Mouse (Mus musculus) left cerebral cortex, adult 11 months (tissue): ENCODE measurements around the gene Pip5k1c.

Experiments used
- DNase-seq: peaks from one replicate; pipeline ENCODE4 v3.0.0; 2022; ENCODE audit warnings: low spot score

The Pip5k1c gene

DNA sequence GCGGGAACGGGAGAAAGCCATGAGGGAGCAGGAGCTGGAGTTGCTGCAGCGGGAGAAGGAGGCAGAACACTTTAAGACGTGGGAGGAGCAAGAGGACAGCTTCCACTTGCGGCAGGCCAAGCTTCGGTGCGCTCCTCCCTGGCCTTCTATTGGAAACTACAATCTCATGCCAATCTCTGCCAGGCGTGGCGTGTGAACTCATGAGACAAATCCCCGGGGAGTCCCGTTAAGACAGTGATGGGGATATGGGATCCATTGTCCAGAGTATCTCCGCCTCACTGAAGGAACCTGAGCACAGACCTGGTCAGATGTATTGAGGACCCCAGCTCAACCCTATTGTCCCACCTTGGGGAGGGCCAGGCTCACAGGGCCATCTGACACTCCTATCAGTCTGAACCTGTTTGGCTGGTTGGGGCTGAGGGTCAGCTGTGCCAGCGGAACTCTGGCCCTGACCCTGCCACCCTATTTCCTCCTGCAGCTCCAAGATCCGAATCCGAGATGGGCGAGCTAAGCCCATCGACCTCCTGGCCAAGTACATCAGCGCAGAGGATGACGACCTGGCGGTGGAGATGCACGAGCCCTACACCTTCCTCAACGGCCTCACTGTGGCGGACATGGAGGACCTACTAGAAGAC is 30.5 kb downstream of the Pip5k1c start:
- no peak for DNase-seq

DNA sequence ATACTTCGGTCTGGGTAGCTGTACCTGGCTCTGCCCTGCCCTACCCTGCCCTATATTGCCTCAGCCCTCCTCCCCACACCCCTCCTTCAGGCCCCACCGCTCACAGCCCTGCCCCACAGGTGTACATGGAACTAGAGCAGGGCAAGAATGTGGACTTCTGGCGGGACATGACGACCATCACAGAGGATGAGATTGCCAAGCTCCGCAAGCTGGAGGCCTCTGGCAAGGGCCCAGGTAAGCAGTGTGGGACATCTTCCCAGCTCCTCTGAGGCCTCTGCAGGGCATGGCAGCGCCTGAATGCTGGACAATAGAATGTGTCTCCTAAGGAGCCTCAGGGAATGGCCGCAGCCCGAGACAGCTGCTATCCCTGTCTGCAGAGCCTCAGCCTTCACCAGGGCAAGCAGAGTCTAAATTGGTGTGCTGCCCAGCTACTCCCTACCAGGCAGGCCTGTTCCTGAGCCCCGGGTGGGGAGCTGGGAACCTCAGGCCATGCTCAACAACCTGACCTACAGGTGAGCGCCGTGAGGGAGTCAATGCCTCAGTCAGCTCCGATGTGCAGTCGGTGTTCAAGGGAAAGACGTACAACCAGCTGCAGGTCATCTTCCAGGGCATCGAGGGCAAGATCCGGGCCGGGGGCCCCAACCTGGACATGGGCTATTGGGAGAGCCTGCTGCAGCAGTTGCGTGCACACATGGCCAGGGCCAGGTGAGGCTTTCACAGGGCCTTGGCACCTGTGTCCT is 31.2 kb downstream of the Pip5k1c start:
- DNase-seq = no peak

DNA sequence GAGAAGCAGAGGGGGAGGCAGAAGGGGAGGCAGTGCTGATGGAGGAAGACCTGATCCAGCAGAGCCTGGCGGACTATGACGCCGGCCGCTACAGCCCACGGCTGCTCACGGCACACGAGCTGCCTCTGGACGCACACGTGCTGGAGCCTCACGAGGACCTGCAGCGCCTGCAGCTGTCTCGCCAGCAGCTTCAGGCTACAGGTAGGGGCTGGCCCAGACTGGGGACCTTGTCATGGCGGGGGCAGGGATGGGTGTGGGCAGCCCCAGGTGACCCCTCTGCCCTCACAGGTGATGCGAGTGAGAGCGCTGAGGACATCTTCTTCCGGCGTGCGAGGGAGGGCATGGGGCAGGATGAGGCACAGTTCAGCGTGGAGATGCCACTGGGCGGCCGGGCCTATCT is 32.4 kb downstream of the Pip5k1c start:
- DNase-seq = no peak

DNA sequence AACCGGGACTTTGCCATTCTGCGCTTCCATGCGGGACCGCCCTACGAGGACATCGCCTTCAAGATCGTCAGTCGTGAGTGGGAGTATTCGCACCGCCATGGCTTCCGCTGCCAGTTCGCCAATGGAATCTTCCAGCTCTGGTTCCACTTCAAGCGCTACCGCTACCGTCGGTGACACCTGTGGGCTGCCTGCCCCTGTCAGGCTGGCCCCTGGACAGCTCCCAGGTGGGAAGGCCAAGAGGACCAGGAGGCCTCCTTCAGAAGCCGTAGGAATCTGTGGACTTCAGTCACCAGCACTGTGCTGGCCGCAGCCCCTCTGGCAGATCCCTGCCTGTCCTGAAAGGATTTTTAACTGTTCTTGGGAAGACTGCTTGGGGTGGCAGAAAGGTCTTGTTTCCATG is 33.0 kb downstream of the Pip5k1c start:
- DNase-seq = no peak

DNA sequence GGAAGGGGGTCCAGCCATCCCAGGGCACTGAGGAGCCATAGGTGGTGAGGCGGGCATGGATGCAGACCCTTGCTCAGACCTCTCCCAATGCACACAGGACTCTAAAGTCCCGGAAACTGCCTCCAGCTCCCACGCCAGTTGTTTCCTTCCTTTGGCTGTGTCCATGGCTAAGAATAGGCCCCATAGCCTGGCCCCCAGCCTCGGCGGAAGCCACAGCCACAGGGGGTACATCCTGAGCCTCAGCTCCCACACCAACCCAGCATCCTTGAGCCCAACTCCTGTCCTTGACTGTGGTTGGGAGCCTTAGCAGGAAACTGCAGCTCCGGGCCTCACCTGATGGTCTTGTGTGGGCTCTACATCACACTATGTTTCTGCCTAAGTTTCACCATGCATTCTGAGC is 34.1 kb downstream of the Pip5k1c start:
- no peak for DNase-seq

DNA sequence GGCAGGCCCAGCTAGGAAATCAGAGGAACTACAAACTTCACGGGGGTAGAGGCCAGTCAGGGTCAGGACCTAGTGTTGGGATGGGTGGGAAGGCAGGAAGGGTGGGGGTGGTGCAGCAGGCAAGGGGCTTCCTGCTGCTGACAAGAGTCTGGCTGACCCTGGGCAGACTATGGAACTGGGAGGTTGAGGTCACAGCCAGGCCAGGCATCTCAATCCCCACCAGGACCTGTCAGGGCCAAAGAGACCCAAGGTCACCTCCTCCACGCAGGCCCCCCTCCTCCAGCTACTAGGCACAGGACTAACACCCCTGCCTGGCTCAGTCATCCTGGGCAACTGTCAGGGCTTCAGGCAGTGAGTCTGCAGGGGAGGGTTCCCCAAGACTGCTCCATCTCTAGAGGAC is 35.2 kb downstream of the Pip5k1c start:
- DNase-seq = no peak

DNA sequence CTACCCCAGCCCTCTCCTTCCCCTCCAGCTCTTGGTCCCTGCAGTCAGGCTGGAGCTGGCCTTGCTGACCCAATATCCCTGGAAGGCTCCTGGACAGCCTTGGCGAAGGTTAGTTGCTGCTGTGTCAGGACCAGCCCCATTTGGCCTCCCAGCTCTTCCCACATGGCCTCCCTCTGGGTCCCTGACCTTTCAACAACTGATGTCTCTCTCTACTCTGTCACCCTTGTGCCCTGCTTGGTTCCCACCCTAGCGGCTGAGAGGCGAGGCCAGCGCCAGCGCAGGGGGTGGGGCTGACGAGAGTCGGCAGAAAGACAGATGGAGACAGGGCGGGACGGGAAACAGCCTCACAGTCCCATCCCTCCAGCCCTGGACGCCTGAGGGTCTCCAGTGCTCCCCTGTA is 35.6 kb downstream of the Pip5k1c start, which contains the start of gene Tbxa2r:
TSS of gene Tbxa2r (plus strand) at position 346 of the 400 bp plus-strand sequence.
- no peak for DNase-seq

DNA sequence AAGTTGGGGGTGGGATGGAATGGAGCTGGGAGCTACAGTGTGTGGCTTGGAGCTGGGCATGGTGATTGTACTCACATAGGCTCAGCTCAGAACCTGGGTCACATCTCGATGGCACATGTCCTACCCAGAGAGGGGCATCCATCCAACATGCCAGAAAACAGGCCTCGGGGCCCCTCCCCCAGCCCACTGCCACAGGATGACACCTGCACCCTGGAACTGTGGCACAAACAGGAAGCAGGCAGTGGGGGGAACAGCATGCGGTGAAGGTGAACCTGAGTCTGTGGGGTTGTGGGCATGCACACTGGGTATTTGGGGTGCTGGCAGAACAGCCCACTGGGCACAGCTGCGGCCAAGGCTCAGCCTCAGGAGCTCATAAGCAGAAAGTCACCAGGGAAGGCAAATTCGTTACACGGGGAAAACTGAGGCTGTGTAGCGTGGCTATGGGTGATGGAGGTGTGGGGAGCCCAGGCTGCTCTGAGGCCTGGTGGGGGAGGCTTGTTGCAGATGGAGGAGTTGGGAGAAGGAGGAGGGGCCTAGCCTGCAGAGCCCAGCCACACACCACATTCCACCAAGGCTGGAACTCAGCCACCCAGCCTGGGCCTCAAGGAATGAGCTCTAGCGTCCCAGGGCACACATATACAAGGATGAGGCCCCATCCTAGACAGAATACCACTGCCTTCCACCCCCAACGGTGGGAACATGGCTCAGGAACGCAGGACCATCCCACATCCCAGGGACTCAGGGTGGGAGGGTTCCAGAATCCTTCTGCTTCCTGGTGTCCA is 36.6 kb downstream of the Pip5k1c start:
- DNase-seq = no peak

DNA sequence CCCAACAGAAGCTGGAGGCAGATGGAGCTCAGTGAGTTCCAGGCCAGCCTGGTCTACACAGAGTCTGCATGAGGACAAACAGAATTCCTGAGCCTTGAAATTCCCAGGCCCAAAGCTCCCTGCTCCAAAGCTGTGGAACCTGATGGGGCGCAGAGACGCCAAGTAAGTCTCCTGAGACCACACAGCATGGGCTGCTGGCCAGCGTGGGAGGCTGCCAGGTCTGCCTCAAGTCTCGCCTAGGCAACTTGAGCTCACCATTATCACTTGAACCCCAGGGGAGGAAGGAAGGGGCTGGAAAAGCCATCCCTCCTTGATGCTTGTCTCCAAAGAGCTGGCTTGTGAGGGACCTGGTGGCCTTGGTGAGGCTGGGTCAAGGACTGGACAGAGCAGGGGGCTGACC is 37.2 kb downstream of the Pip5k1c start:
- DNase-seq = no peak

DNA sequence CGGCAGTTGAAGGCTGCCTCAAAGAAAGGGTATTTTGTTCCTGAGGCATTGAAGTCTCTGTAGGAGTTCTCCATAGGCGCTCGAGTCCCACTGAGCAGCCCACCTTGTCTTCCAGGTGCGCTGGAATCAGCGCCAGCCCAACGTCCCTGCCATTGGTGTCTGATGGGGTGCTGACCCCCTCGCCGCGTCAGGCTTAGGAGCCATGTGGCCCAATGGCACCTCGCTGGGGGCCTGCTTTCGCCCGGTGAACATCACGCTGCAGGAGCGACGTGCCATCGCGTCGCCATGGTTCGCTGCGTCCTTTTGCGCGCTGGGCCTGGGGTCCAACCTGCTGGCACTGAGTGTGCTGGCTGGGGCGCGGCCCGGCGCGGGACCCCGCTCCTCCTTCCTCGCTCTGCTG is 39.5 kb downstream of the Pip5k1c start:
- DNase-seq = no peak

DNA sequence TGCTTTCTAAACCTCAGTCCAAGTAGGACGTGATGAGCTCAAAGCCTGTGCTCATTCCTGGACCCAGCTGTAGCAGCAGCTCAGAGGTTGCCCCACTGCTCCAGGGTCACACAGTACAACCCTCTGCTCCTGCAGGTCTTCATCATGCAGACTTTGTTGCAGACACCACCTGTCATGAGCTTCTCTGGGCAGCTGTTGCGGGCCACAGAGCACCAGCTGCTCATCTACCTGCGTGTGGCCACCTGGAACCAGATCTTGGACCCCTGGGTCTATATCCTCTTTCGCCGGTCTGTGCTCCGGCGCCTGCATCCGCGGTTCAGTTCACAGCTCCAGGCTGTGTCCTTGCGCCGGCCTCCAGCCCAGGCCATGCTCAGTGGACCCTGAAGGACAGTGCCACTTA is 41.6 kb downstream of the Pip5k1c start:
- no peak for DNase-seq

DNA sequence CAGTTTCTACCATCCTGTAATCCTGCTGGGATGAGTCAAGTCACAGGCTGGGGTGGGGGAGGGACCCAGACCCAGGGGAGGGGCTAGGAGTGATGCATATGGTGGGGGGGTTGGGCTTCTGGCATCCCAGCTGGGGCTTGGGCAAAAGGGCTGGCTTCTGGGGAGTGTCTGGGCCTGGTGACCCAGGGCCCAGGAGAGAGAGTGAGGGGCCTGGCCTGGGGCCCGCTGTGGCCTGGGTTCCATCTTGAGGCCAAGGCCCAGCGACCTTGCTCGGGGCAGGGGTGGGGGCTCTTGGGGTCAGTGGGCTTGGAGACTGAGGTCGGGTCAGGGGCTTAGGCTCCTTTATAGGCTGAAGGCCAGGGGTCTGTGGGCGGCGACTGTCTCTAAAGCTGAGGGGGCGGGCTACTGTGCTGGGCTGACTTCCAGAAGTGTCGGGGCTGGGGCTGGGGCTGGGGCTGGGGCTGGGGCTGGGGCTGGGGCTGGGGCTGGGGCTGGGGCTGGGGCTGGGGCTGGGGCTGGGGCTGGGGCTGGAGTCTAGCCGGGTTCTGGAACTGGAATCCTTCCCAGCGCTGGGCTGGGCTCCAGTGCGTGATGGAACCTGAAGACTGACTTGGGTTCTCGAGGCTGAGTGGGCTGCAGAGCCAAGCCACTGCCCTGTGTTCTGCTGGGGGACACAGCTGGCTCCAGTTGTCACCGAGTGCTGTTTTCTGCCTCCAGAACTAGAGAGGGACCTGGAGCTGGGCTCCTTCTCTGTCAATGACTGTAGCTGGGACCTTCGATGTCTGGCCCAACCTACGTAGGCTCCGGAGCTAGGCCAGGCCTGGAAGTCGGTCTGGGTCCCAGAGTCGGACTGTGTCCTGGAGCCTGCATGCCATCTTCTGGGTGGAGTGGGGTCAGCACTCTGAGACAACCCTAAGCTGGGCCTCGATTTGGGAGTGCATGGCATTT is 42.9 kb downstream of the Pip5k1c start:
- DNase-seq = no peak

DNA sequence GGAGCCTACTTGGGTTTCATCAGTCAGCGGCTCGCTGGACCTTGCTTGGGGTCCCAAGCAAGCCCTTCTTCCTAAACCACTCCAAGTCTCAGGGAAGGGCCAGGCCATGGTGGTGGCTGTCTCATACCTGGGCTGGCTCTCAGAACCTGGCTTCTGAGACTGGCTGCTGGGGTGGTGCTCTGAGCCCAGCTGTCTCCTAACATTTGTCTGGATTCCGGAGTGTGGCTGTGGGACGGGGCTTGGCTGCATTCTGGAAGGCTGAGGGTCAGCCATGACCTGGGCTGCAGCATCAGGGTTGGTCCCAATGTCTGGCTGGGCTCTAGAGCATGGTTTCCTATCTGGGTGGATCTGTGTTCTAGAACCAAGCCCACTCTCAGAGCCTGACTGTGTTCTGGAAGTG is 43.8 kb downstream of the Pip5k1c start:
- no peak for DNase-seq

DNA sequence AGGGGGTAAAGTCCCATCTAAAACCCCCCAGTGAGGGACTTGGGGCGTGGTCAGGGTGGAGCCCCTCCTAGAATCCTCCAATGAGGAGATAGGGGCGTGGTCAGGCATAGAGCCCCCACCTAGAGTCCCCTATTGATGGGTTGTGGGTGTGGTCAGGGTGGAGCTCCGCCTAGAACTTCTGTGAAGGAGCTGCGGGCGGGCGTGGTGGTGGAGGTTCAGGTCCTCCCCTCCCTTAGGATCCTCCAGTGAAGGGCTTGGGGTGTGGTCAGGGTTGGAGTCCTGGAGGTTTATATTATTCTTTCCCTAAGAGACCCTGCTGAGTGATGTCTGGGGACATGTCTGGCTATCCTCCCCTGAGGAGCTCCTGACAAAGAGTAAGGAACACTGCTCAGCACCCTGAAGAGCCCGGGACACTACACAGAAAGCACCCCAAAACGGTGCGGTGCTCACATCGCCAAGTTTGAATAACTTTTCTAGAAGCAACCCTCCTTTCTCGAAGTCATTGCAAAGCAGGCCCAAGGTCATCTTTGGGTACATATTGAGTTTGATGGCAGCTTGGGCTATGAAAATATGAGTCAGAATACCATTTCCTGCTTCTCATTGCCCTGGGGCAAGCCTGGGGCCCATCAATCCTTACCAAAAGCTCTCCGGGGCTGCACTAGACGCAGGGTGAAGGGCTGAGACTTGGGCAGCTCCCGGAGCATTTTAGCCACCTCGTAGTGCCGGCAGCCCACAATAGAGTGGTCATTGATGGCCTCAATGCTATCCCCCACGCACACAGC is 48.0 kb downstream of the Pip5k1c start:
- DNase-seq = no peak

DNA sequence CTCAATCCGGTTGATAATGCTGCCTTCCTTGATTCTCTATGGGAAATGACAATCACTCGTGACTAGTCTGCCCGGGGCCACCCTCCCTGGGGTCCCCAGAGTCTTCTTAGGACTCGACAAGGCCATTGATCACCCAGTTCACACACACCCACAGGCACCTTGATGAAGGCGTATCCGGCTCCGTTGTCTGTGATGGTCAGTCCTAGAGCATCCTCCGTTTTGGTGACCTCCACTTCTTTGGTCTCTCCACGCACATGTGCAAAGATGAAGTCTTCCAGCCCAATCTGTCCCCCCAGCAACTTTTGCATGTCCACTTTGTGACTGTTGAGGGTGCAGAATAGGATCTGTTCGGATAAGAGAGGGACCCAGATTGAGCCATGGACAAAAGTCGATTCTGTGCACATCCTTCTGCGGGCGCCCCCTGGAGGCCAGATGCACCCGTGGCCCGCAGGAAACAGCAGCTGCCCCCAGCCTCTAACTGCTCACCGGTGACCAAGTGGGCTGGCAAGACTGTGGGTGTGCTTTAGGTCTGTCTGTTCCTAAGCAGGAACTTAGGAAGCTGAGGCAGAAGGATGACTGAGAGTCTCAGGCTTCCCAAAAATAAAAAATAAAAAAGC is 48.7 kb downstream of the Pip5k1c start:
- DNase-seq = no peak

DNA sequence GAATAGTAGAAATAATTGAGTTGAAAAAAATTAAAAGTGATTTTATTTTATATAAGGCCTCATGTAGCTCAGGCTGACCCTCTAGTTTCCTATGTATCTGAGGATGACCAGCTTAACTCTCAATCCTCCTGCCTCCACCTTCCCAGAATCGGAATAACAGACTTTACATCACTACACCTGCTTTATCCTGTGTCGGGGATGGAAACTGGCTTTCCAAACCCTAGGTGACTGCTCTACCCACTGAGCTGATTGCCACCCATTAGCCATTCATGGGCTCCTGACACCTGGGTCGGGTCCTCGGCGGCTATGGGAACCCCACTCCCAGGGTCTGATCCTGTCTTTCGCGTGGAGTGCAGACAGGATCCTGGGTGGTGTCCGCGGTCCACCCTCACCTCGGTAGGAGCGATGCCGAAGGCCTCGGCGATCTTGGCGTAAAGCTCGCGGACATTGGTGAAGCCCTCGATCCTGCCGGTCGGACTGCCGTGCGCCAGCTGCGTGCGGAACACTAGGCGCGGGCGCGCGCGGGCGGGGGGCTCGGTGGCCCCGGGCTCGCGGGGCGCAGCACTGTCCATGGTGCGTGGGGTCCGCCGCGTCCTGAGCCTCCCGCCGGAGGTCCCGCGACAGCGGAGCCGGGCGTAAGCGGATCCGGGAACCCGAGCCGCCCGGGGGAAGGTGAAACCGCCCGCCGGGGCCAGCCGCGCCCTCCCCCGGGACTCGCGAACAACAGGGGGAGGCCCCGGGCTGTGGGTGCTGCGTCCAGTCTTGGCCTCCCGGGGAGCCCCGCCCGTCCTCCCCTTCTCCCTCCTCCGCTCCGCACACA is 50.1 kb downstream of the Pip5k1c start, which contains the start of gene Gipc3:
TSS of gene Gipc3 (minus strand) at position 581 of the 820 bp plus-strand sequence.
- no peak for DNase-seq

DNA sequence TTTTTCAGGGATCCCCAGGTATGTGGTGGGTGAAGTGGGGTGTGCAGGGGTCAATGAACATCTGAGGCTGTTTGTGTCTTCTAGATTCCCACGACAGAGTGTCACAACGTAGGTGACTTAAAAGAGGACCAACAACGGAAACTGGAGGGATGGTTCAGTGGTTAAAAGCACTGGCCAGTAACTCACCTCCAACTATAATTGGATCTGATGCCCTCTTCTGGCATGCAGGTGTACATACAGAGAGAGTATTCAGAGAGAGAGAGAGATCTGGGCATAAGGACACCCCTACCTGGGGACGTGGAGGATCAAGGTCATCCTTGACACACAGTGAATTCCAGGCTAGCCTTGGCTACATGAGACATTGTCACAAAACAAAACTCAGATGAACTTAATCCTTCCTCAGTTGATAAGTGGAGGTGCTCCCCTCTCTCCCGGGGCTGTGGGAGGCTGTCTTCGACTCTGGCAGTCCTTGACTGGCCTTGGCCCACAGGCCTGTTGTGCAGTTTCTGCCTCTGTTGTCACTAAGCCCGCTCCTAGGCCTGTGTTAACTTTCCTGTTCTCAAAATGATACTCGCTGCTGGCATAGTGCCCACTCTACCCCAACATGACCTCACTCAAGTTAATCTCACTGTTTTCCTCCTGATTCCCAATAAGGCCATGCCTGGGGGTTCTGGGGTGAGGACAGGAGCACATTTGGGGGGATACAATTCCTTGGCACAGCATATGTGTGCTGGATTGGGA is 51.8 kb downstream of the Pip5k1c start:
- no peak for DNase-seq

DNA sequence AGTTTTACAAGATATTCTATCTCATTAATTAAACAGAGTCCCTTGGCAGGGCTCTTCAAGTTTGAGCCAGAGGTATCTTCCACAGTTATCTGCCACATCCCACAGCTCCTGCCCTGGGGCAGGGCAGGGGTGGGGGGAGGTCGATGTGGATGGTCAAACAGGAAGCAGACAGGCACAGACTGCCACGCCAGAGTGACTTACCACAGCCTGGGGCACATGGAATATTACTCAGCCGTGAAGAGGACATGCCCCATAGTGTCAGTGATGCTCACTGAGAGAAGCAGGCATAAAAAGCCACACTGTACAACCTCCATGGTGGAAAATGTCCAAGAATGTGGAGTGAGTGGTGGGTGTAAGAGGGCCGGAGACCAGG is 52.4 kb downstream of the Pip5k1c start:
- no peak for DNase-seq

DNA sequence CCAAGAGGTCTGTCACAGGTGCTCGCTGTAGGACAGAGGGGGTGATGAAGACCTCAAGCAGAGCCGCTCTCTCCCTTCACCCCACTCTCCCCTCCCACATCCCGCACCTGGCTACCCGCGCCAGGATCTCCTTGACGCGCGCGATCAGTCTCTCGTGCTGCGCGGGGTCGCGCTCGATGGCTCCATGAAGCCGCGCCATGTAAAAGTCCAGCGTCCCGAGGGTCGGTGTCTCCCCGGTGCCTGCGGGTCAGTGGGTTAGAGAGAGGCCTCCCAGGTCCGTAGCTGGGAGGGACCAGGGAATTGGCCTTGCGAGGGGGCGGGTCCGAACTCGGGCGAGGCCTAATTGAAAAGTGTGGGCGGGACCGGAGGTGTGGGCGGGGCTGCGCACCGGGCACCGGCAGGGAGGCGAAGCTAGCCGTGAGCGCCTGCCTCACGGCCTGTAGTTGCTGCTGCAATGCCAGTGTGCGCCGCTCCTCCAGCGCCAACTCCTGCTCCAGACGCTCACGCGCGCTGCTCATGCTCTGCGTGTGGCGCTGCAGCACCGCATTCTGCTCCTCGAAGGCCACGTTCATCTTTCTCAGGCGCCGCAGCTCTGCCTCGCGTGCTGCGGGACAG is 53.8 kb downstream of the Pip5k1c start:
- no peak for DNase-seq
